ENCODE assay signal across 8 mouse cellular contexts in the genomic region with DNA sequence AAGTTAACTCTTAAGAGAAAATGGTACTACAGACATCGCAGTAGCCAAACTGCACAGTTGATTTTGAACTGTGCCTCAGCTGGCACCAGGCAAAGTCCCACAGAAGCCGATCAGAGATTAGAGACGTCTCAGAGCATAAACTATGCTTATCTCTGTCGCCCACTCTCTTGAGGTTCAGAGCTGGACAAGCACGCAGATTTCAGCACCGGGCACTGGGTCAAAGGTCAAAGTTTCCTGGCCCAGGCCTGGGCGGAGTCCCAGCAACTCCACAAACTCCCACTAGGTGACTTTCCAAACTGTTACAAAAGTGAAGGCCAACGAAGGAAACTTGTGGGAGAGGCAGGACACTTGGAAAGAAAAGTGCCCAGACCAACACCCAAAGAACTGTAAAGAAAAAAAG. TPM values are rescaled to one million over a fixed set of nuclear protein-coding genes. Genes with fewer than 3 reads are reported as not detected.
DNase-seq lines count a peak whose midpoint lies in the region; ATAC-seq and TF ChIP-seq lines count a peak whose summit lies in the region.

No protein-coding gene starts in this region.

- no peaks in the 10 kb centered on the region for H3K9me3 ChIP-seq in intestine, postnatal 0 days (ENCODE audit: control insufficient read depth)

- CTCF ChIA-PET in Patski (lab: Charles Lee) = interaction anchor here (1.8 to 2.8 kb wide), 2 partner anchors 13 to 14 kb away, joined by 4 to 19 read pairs; no protein-coding TSS in a partner anchor

- H3K9ac ChIP-seq in intestine, postnatal 0 days (ENCODE audit: low read depth, low read length) = peak overlapping the region; percentile 84

- in situ Hi-C loops in Patski (cut with MboI; ENCODE audit: low pct_unique_long_range_greater_than_20kb) = no loop called here

- peak overlapping the region; percentile 73 for H3K4me3 ChIP-seq in intestine, postnatal 0 days (ENCODE audit: low read depth, low read length)
- peak overlapping the region; percentile 98 for H3K4me3 ChIP-seq in lung, adult 2 months (replicated peaks; ENCODE audit: extremely low read depth, low read depth, low read length)

- TF ChIP-seq POLR2A in lung, adult 2 months (IDR thresholded peaks at IDR 0.05; ENCODE audit: borderline replicate concordance, extremely low read depth, low read depth, low read length) = no peak

- DNase-seq in Patski (ENCODE audit: low read depth, low spot score) = no peak
- DNase-seq in c-Kit-positive CD71-positive TER-119-positive erythroid progenitor cells, embryonic 14.5 days (ENCODE audit: low spot score) = peak; percentile 34
- peak; percentile 56 for DNase-seq in lung, adult 2 months
- peak; percentile 46 for DNase-seq in ovary, postnatal 14 days (ENCODE audit: low spot score)
- no peak for DNase-seq in layer of hippocampus, adult 9-11 months

- TF ChIP-seq CTCF in Patski (IDR thresholded peaks at IDR 0.05) = peak; percentile 62
- peak; percentile 61 for TF ChIP-seq CTCF in intestine, postnatal 0 days (IDR thresholded peaks at IDR 0.05; ENCODE audit: low read depth)
- peak; percentile 5; the same call in 1 of the 2 replicates for TF ChIP-seq CTCF in lung, adult 2 months (IDR thresholded peaks at IDR 0.05; ENCODE audit: insufficient read depth, low read length)

- POLR2A ChIA-PET in Patski (lab: Charles Lee) = interaction anchor here (0.5 to 1.2 kb wide), 2 partner anchors 32 to 431 kb away, joined by 3 to 4 read pairs; no protein-coding TSS in a partner anchor

- H3K4me2 ChIP-seq in intestine, postnatal 0 days (replicated peaks; ENCODE audit: low read depth) = peak overlapping the region; percentile 72

- H3K4me1 ChIP-seq in intestine, postnatal 0 days (replicated peaks; ENCODE audit: control insufficient read depth, insufficient read depth, low read length) = no peaks in the 10 kb centered on the region; the same call in 1 of the 2 replicates
- H3K4me1 ChIP-seq in lung, adult 2 months (ENCODE audit: control insufficient read depth, insufficient read depth, low read length) = peaks cover 10% of the 10 kb centered on the region; the same call in 1 of the 2 replicates

- H3K36me3 ChIP-seq in intestine, postnatal 0 days (ENCODE audit: control insufficient read depth, insufficient read depth) = peaks cover 4% of the 10 kb centered on the region; the same call in 1 of the 2 replicates

- peak; percentile 66 for ATAC-seq in Patski
- peak; percentile 54 for ATAC-seq in granulocyte monocyte progenitor cell, adult 5-6 weeks (replicated peaks; ENCODE audit: poor library complexity, severe bottlenecking)
- ATAC-seq in intestine, postnatal 0 days = peak; percentile 68
- ATAC-seq in frontal cortex, adult (ENCODE audit: low TSS enrichment) = no peak

- 4% methylated on average over 8 of the region's 8 CpGs for WGBS in intestine, postnatal 0 days
- 2% methylated on average over 8 of the region's 8 CpGs for WGBS in lung, adult 2 months

- H3K27me3 ChIP-seq in Patski = no peaks in the 10 kb centered on the region
- no peaks in the 10 kb centered on the region for H3K27me3 ChIP-seq in intestine, postnatal 0 days (replicated peaks; ENCODE audit: control insufficient read depth, insufficient read depth, low read length)

- H3K27ac ChIP-seq in intestine, postnatal 0 days (ENCODE audit: low read depth, low read length) = peak overlapping the region; percentile 97

RNA-seq across cellular contexts. Expression of a gene that starts 0.7 kb away (rescaled TPM):
- 194 TPM for polyA plus RNA-seq in Patski (2021)
- total RNA-seq in granulocyte monocyte progenitor cell, adult 5-6 weeks (2014; fragmentation: Nextera tagmentation) = 57.0 and 60.6 TPM in 2 replicates
- total RNA-seq in granulocyte monocyte progenitor cell, adult 5-6 weeks (2017) = 73.5 and 74.7 TPM in 2 replicates
- polyA plus RNA-seq in intestine, postnatal 0 days (2015; fragmentation: Nextera tagmentation; extraction: Ambion mirVana) = 581 and 642 TPM in 2 replicates
- polyA plus RNA-seq in lung, adult 2 months (2012; rRNA removed) = 79.7 and 113 TPM in 2 replicates

RNA-seq across cellular contexts. Expression of a gene that starts 31.9 kb away (rescaled TPM):
- 16.9 TPM for polyA plus RNA-seq in Patski (2021)
- total RNA-seq in granulocyte monocyte progenitor cell, adult 5-6 weeks (2014; fragmentation: Nextera tagmentation) = 0.06 TPM in 1 of 2 replicates, not detected in the other
- 0.15 and 0.78 TPM in 2 replicates for total RNA-seq in granulocyte monocyte progenitor cell, adult 5-6 weeks (2017)
- polyA plus RNA-seq in intestine, postnatal 0 days (2015; fragmentation: Nextera tagmentation; extraction: Ambion mirVana) = 17.1 and 24.2 TPM in 2 replicates
- polyA plus RNA-seq in lung, adult 2 months (2012; rRNA removed) = 2.7 TPM in 2 replicates

Comparison
In these comparisons a context has a peak if more than half of its experiments do, and no peak if none do; other contexts are left out.
1. DNase-seq: peak in c-Kit-positive CD71-positive TER-119-positive erythroid progenitor cells, embryonic 14.5 days (single experiment), lung, adult 2 months (single experiment) and ovary, postnatal 14 days (single experiment); none in Patski (single experiment) and layer of hippocampus, adult 9-11 months (single experiment).
2. CTCF ChIP-seq: peak in every context shown above with its lines; median percentile 62 in Patski; 61 in intestine, postnatal 0 days; 5 in lung, adult 2 months.